Mouse (Mus musculus) inflammation-experienced regulatory T-cells, adult 6 months (primary cell): Measurements from ENCODE around the gene Gm4131. TPM values are rescaled to one million over a fixed set of nuclear protein-coding genes. Genes with fewer than 3 reads are reported as not detected.

Experiments
- polyA plus RNA-seq, 3 experiments: library from polyadenylated mRNA; unstranded; fragments of 100-300 nt; shearing (Covaris generic); gene quantifications; one replicate each; pipeline ENCODE4 v1.2.1; 2017

Gene Gm4131
- polyA plus RNA-seq, 3 experiments from 2014 or later = not detected

Other genes starting within 250 kb of the Gm4131 start
- not detected for gene Gucy1b2, start 110.6 kb downstream of the Gm4131 start, polyA plus RNA-seq
- not detected for gene Fam124a, start 11.2 kb downstream of the Gm4131 start, polyA plus RNA-seq
- gene Serpine3, start 96.7 kb upstream of the Gm4131 start, polyA plus RNA-seq = not detected
- 10 to 100 TPM; 14.9 to 28.1 (median 26.3) TPM for gene Ints6, start 194.2 kb upstream of the Gm4131 start, polyA plus RNA-seq